Mouse (Mus musculus): ENCODE measurements around the gene Izumo1. TPM values are rescaled to one million over a fixed set of nuclear protein-coding genes. Genes with fewer than 3 reads are reported as not detected.

The Izumo1 gene
- polyA plus RNA-seq, 1 experiment from 2014 or later: 0.17 TPM

DNA sequence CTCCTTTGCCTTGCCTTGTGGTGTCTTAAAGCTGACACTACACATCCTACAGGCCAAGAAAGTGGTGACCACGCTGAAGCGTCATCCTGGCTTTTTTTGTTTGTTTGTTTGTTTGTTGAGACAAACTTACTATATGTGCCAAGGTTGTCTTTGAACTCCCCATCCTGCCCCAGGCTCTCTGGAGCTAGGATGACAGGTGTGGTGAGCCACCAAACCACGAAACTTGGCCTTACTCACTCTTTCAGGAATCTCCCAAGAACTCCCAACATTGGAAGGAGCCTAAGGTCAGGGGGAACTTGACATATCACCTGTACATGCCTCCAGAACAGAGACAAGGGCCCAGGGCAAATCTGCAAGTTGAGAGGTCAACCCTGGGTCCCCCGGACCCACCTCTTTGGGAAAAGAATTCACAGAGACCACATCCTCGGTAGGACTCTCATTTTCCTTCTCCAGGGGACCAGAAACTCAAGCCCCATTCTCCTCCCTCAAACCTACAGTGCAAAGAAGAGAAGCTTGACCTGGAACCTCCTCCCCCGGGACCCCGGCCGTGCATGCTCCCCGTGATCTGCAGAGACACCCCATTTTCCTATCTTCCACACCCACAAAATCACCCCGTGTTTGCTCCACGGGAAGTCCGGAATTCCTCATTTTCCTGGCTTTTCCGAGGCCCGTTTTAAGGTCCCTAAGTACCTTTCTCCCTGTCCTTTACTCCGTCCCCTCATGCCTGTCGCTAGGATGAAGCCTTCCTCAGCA is 21.1 kb downstream of the Izumo1 start:
- WGBS: 28% methylated on average over 16 of the region's 16 CpGs
- Histone ChIP-seq H3K27ac (peak overlapping the region; percentile 91), H3K4me1 (replicated peaks; ENCODE audit: insufficient read depth, low read length) (peaks cover 37% of the 10 kb centered on the region), H3K36me3 (ENCODE audit: insufficient read depth, low read length) (no peaks in the 10 kb centered on the region), H3K9me3 (replicated peaks; ENCODE audit: low read length) (no peaks in the 10 kb centered on the region), H3K4me2 (ENCODE audit: low read length) (peak overlapping the region; percentile 67), H3K9ac (ENCODE audit: low read depth, low read length) (peak overlapping the region; percentile 65), H3K4me3 (replicated peaks; ENCODE audit: low read depth, low read length) (peak overlapping the region; percentile 32), H3K27me3 (ENCODE audit: insufficient read depth, low read length) (no peaks in the 10 kb centered on the region)
- ATAC-seq (replicated peaks; ENCODE audit: low FRiP score, low read depth) (no peak), DNase-seq (ENCODE audit: low spot score) (no peak)
- no peak for TF ChIP-seq CTCF (IDR thresholded peaks at IDR 0.05; ENCODE audit: low read depth)

GRCm38 (mm10) chr7:45643441-45644178 is 22.0 kb downstream of the Izumo1 start:
- Histone ChIP-seq H3K4me1 (replicated peaks; ENCODE audit: insufficient read depth, low read length) (peaks cover 37% of the 10 kb centered on the region), H3K9me3 (replicated peaks; ENCODE audit: low read length) (no peaks in the 10 kb centered on the region), H3K27ac (peak overlapping the region; percentile 91), H3K4me2 (ENCODE audit: low read length) (peak overlapping the region; percentile 67), H3K36me3 (ENCODE audit: insufficient read depth, low read length) (no peaks in the 10 kb centered on the region), H3K27me3 (ENCODE audit: insufficient read depth, low read length) (no peaks in the 10 kb centered on the region), H3K9ac (ENCODE audit: low read depth, low read length) (peak overlapping the region; percentile 65), H3K4me3 (replicated peaks; ENCODE audit: low read depth, low read length) (peak overlapping the region; percentile 32)
- peak; percentile 100 for DNase-seq (ENCODE audit: low spot score)
- peak; percentile 94 for ATAC-seq (replicated peaks; ENCODE audit: low FRiP score, low read depth)
- TF ChIP-seq CTCF (IDR thresholded peaks at IDR 0.05; ENCODE audit: low read depth): no peak
- WGBS: 6% methylated on average over 28 of the region's 28 CpGs

DNA sequence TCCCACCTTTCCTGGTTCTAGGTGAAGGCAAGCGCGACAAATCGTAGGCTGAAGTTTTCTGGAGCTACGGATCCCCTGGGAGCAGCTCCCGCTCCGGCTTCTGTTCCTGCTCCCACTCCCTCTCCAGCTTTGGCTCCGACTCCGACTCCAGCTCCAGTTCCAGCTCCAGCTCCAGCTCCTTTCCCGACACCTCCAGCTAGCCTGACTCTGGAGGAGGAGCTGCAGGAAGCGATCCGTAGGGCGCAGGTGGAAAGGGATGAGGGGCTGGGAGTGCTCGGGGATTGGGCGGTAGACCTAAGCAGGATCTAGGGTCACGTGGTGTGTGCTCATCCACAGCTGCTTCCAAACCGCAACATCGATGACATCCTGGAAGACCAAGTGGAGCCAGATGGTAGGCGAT is 22.6 kb downstream of the Izumo1 start:
- peak overlapping the region; percentile 51; the same call in 1 of the 2 replicates for H3K9ac ChIP-seq (ENCODE audit: low read depth, low read length)
- ATAC-seq (replicated peaks; ENCODE audit: low FRiP score, low read depth): peak; percentile 5
- H3K4me2 ChIP-seq (ENCODE audit: low read length): peak overlapping the region; percentile 66
- DNase-seq (ENCODE audit: low spot score): peak; percentile 84
- TF ChIP-seq CTCF (IDR thresholded peaks at IDR 0.05; ENCODE audit: low read depth): no peak
- H3K9me3 ChIP-seq (replicated peaks; ENCODE audit: low read length): no peaks in the 10 kb centered on the region
- H3K27me3 ChIP-seq (ENCODE audit: insufficient read depth, low read length): no peaks in the 10 kb centered on the region
- H3K27ac ChIP-seq: peak overlapping the region; percentile 74
- peak overlapping the region; percentile 11 for H3K4me3 ChIP-seq (replicated peaks; ENCODE audit: low read depth, low read length)
- 13% methylated on average over 18 of the region's 18 CpGs for WGBS
- H3K36me3 ChIP-seq (ENCODE audit: insufficient read depth, low read length): no peaks in the 10 kb centered on the region
- peaks cover 37% of the 10 kb centered on the region for H3K4me1 ChIP-seq (replicated peaks; ENCODE audit: insufficient read depth, low read length)

GRCm38 (mm10) chr7:45644872-45645590 is 23.4 kb downstream of the Izumo1 start:
- Histone ChIP-seq H3K27ac (peak overlapping the region; percentile 74; the same call in 1 of the 2 replicates), H3K36me3 (ENCODE audit: insufficient read depth, low read length) (no peaks in the 10 kb centered on the region), H3K27me3 (ENCODE audit: insufficient read depth, low read length) (no peaks in the 10 kb centered on the region), H3K9ac (ENCODE audit: low read depth, low read length) (no peak overlapping the region), H3K4me1 (replicated peaks; ENCODE audit: insufficient read depth, low read length) (peaks cover 30% of the 10 kb centered on the region), H3K4me3 (replicated peaks; ENCODE audit: low read depth, low read length) (no peak overlapping the region), H3K9me3 (replicated peaks; ENCODE audit: low read length) (no peaks in the 10 kb centered on the region), H3K4me2 (ENCODE audit: low read length) (peak overlapping the region; percentile 66; the same call in 1 of the 2 replicates)
- no peak for TF ChIP-seq CTCF (IDR thresholded peaks at IDR 0.05; ENCODE audit: low read depth)
- WGBS: 76% methylated on average over 6 of the region's 6 CpGs
- DNase-seq (ENCODE audit: low spot score) (no peak), ATAC-seq (replicated peaks; ENCODE audit: low FRiP score, low read depth) (no peak)

DNA sequence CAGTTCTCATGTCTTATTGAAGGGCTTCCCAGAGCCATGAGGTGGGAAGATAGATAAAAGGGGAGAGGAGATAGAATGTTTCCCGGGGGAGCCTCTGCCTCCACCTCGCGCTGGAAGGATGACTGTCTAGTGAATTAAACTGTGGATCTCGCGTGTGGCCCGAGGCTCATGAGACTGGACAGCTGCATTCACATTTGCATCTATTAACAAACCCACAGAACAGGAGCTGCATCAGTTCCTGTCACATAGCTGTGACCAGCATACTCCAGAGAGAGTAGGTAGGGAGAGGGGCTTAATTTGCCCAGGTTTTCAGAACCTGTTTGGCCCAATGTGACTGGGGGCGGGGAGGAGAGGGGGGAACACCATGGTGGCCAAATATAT is 24.0 kb downstream of the Izumo1 start:
- DNase-seq (ENCODE audit: low spot score) (no peak), ATAC-seq (replicated peaks; ENCODE audit: low FRiP score, low read depth) (no peak)
- no peak overlapping the region for H3K27ac ChIP-seq
- WGBS: 83% methylated on average over 7 of the region's 7 CpGs
- H3K9me3 ChIP-seq (replicated peaks; ENCODE audit: low read length): no peaks in the 10 kb centered on the region
- peaks cover 26% of the 10 kb centered on the region for H3K4me1 ChIP-seq (replicated peaks; ENCODE audit: insufficient read depth, low read length)
- H3K36me3 ChIP-seq (ENCODE audit: insufficient read depth, low read length): no peaks in the 10 kb centered on the region
- TF ChIP-seq CTCF (IDR thresholded peaks at IDR 0.05; ENCODE audit: low read depth): no peak
- H3K9ac ChIP-seq (ENCODE audit: low read depth, low read length): no peak overlapping the region
- H3K4me2 ChIP-seq (ENCODE audit: low read length): no peak overlapping the region
- no peaks in the 10 kb centered on the region for H3K27me3 ChIP-seq (ENCODE audit: insufficient read depth, low read length)
- H3K4me3 ChIP-seq (replicated peaks; ENCODE audit: low read depth, low read length): no peak overlapping the region

DNA sequence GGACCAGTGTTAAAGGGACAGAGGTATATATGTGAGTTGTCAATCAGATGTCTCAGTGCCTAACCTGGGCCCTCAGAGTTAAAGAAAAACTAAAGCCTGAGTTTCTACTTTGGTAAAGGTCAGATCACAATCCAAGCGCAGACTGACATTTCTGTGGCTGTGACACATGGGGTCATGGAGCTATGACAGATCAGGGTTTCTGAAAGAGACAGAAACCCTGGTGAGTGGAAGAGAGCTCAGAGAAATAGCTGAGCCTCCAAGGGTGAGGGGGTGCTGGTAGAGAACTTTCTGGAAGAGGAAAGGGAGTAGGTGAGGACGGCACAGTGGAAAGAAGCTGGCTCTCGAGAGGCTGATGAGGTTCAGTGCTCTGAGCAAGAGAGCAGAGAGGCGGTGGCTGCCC is 25.1 kb downstream of the Izumo1 start:
- H3K27ac ChIP-seq: no peak overlapping the region
- no peaks in the 10 kb centered on the region for H3K36me3 ChIP-seq (ENCODE audit: insufficient read depth, low read length)
- no peak for TF ChIP-seq CTCF (IDR thresholded peaks at IDR 0.05; ENCODE audit: low read depth)
- H3K9ac ChIP-seq (ENCODE audit: low read depth, low read length): no peak overlapping the region
- WGBS: 54% methylated on average over 4 of the region's 4 CpGs
- H3K27me3 ChIP-seq (ENCODE audit: insufficient read depth, low read length): no peaks in the 10 kb centered on the region
- H3K9me3 ChIP-seq (replicated peaks; ENCODE audit: low read length): no peaks in the 10 kb centered on the region
- no peak overlapping the region for H3K4me3 ChIP-seq (replicated peaks; ENCODE audit: low read depth, low read length)
- H3K4me1 ChIP-seq (replicated peaks; ENCODE audit: insufficient read depth, low read length): peaks cover 15% of the 10 kb centered on the region
- ATAC-seq (replicated peaks; ENCODE audit: low FRiP score, low read depth) (no peak), DNase-seq (ENCODE audit: low spot score) (no peak)
- H3K4me2 ChIP-seq (ENCODE audit: low read length): no peak overlapping the region
